Mouse (Mus musculus) ES-CJ7 (cell line): ENCODE measurements at regions not wholly inside any gene's neighbourhood (a gene's known extent, or its start where the extent isn't known, plus 50 kb on each side); places are given as distances from the start of the nearest gene placed in this dataset.

Experiments
- DNase-seq: peaks from one replicate; pipeline ENCODE4 v3.0.0; 2011; ENCODE audit warnings: low read depth, low spot score

- DNase-seq, result no peak
Observed at GRCm38 (mm10) chr2:47053689-47054088, 1760.2 kb upstream of the Acvr2a start.

GRCm38 (mm10) chr2:47074191-47074590, 1739.7 kb upstream of the Acvr2a start:
- DNase-seq, result no peak

GRCm38 (mm10) chr2:47075225-47075624, 1738.7 kb upstream of the Acvr2a start:
- no peak for DNase-seq

- peak; percentile 30 for DNase-seq
Observed at GRCm38 (mm10) chr2:47088635-47089034, 1725.3 kb upstream of the Acvr2a start.

DNA sequence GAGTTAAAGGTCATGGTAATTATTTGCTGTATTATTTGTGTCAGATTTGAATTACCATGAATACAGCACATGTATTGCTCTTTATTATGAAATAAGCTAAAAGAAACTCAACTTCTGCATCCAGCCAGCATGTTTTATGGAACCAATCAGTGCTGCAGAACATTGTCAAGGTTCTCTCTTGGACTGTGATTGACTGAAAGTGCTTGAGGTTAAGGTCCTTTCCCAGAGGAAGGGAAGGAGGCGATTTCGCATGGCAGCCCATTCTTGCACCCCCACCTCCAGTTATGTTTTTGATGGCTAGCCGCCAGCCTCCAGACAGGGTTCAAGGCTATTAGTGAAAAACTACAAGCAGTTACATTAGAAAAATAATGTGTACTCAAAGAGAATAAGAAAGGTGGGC, 1717.9 kb upstream of the Acvr2a start:
- no peak for DNase-seq

- DNase-seq, result no peak
Observed at GRCm38 (mm10) chr2:47139435-47139834, 1674.5 kb upstream of the Acvr2a start.

DNA sequence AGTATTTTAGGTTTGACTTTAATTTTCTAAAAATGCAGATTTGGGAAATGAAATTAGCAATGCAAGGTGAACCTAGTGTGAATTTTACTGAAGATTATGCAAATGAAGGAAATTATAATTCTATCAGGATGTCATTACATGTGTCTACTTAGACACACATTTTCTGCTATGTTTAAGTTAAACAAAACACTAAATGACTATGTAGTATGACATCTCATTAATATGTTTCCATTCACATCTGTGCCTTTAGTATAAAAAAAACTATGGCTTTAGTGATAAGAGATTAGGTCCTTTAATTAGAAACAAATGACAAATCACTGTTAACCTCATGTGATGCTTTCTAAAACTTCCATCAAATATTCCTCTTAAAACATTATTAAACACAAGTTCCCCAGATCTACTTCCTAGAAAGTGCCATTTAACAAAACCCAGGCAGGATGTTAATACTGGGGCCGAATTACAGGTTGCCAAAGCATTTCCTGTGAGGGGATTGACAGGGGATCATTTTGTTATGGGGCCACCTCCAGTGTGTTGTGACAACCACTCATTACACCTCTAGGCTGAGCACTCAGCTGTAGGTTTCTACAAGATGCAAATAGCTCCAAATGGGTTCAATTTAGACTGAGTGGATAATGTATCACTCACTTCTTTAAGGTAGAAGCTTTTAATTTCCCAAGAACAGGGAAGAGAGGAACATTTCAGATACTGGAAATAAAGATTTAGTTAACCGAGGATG, 1629.7 kb upstream of the Acvr2a start:
- DNase-seq, result no peak
